22 mouse cellular contexts compared by ENCODE assay signal in genomic region chr2:162118041-162118440, GRCm38 (mm10).
"Had no signal": no experiment of that assay in that cellular context is flagged by ENCODE, and none has a peak within 500 bp of the region (broad histone marks: within the 10 kb centered on the region; RNA-seq: fewer than 3 reads in every experiment).

No protein-coding gene starts in this region.

- DNase-seq: kidney, adult 18-20 months; kidney, adult 9 months; kidney, postnatal 14 days; kidney, postnatal 4 days; liver; lung, adult 2 months; right cerebral cortex, postnatal 4 days; thymus, postnatal 25 days had no signal

- H3K4me3 ChIP-seq: limb, embryonic 10.5 days; limb, embryonic 13.5 days; liver, embryonic 12.5 days; liver, embryonic 15.5 days; midbrain, embryonic 10.5 days; midbrain, embryonic 13.5 days; myocyte; neural tube, embryonic 13.5 days had no signal

- ATAC-seq: inflammation-experienced regulatory T-cells, adult 6 months; intestine, embryonic 16.5 days; liver, embryonic 12.5 days; lung, postnatal 0 days; midbrain, embryonic 13.5 days; midbrain, embryonic 16.5 days had no signal

- H3K27ac ChIP-seq: limb, embryonic 10.5 days; limb, embryonic 13.5 days; liver, embryonic 12.5 days; liver, embryonic 15.5 days; macrophage; midbrain, embryonic 10.5 days; midbrain, embryonic 13.5 days; neural tube, embryonic 13.5 days; stomach, postnatal 0 days had no signal
